Mouse (Mus musculus) ES-E14 (cell line): ENCODE results near the gene Amdhd1. TPM values are rescaled to one million over a fixed set of nuclear protein-coding genes. Genes with fewer than 3 reads are reported as not detected.
"Not testable (repeated sequence)": the region's sequence is repeated elsewhere in the genome, so short reads cannot be mapped to it uniquely, and the experiment has no call there.

ENCODE experiments used
- DNase-seq: peaks from one replicate; pipeline ENCODE4 v3.0.0-alpha.2; 2013; ENCODE audit warnings: low read depth, low spot score
- H3K27ac ChIP-seq: 2 replicates; pipeline ENCODE4 v1.5.1; 2012; ENCODE audit warnings: low read depth, mild to moderate bottlenecking, low read length, moderate library complexity, mixed read lengths; ENCODE audit not compliant: poor library complexity, insufficient read depth, severe bottlenecking
- H3K36me3 ChIP-seq: 2 replicates; pipeline ENCODE4 v1.6.1; 2012; ENCODE audit warnings: mild to moderate bottlenecking, low read length, moderate library complexity, mixed read lengths; ENCODE audit not compliant: control insufficient read depth, poor library complexity, insufficient read depth, severe bottlenecking
- H3K4me1 ChIP-seq, 2 experiments: fragments of 150-350 bp in 1 of 2; sonication (generic) in 1 of 2; 2 replicates each; pipeline ENCODE4 v1.6.1; 2012; ENCODE audit warnings: low read length in 2 of 2, mild to moderate bottlenecking in 1 of 2, mixed read lengths in 1 of 2; ENCODE audit not compliant: control insufficient read depth in 2 of 2, insufficient read depth in 2 of 2, poor library complexity in 1 of 2
- H3K4me3 ChIP-seq, 2 experiments: fragments of 150-350 bp in 1 of 2; sonication (generic) in 1 of 2; 2 replicates each; pipeline ENCODE4 v1.5.1; 2012; ENCODE audit warnings: low read length in 2 of 2, low read depth in 1 of 2, mild to moderate bottlenecking in 1 of 2, mixed read lengths in 1 of 2; ENCODE audit not compliant: insufficient read depth in 1 of 2, poor library complexity in 1 of 2, severe bottlenecking in 1 of 2
- H3K9ac ChIP-seq: 2 replicates; pipeline ENCODE4 v1.6.1; 2012; ENCODE audit warnings: low read depth, mild to moderate bottlenecking, low read length, mixed read lengths; ENCODE audit not compliant: poor library complexity, insufficient read depth, severe bottlenecking
- H3K9me3 ChIP-seq: fragments of 150-350 bp; sonication (generic); 2 replicates; pipeline ENCODE4 v1.6.1; 2012; ENCODE audit warnings: low read depth, mild to moderate bottlenecking, low read length; ENCODE audit not compliant: control insufficient read depth, insufficient read depth
- CHD2 ChIP-seq: IDR thresholded peaks from 2 replicates; pipeline ENCODE4 v1.6.1; 2014; ENCODE audit warnings: mild to moderate bottlenecking, low read depth, low read length, inconsistent platforms
- HCFC1 ChIP-seq: IDR thresholded peaks from 2 replicates; pipeline ENCODE4 v1.6.1; 2012; ENCODE audit warnings: low read length, inconsistent platforms, borderline replicate concordance; ENCODE audit not compliant: insufficient read depth
- MAFK ChIP-seq: IDR thresholded peaks from 2 replicates; pipeline ENCODE4 v1.6.1; 2014; ENCODE audit warnings: mild to moderate bottlenecking, low read depth, low read length, inconsistent platforms; ENCODE audit not compliant: insufficient read depth
- ZC3H11A ChIP-seq: IDR thresholded peaks from 2 replicates; pipeline ENCODE4 v1.6.1; 2012; ENCODE audit warnings: low read depth, mild to moderate bottlenecking, inconsistent platforms, low read length, borderline replicate concordance
- ZNF384 ChIP-seq: IDR thresholded peaks from 2 replicates; pipeline ENCODE4 v1.6.1; 2012; ENCODE audit warnings: low read depth, low read length, inconsistent platforms
- in situ Hi-C, 2 experiments: fragments of 600-800 bp; cut with MboI; formaldehyde crosslinking; loops; one replicate each; pipeline ENCODE4 v1.15.1; 2025; ENCODE audit warnings: low sequenced_read_pairs in 2 of 2, inconsistent platforms in 1 of 2; ENCODE audit not compliant: unreplicated experiment in 2 of 2
- total RNA-seq: library from RNA; depleted of rRNA; stranded (reverse); fragments of 300-350 nt; gene quantifications from 2 replicates; pipeline ENCODE4 v1.2.3, GENCODE M21; 2012

The Amdhd1 gene
- total RNA-seq, 1 experiment: 0.40 TPM

DNA sequence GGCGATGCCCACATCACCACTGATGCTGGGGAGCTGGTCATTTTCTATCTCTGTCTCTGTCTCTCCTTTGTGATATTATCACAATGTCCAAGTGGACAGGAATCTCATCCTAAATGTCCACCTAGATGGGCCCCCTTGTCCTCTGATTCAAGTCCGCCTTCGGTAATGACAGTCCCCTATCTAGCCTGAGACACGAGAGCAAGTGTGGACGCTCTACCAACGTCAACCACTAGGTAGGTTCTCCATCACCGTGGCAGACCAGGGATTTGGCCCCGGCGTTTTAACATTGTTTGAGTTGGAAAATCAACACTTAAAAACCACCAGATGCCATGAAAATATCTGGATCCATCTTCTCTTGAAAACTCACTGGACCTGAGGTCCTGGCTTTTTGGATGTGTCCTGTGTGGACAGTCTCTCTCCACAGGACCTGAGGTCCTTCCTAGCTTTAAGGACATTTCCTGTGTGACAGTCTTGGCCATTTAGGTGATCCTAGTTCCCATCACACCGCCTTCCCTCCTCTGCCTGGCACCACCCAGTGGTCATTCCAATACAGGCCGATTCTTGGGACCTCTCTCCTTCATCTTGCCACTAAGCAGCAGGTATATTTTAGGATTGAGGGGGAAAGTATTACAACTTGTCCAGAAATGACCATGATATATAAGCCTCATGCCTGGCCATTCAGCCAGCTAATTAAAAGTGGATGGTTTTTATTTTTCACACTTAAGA, 28.2 kb upstream of the Amdhd1 start:
- in situ Hi-C loops: no loop called here
- Histone ChIP-seq H3K27ac (no peak overlapping the region), H3K4me3 (no peak overlapping the region), H3K9ac (no peak overlapping the region), H3K36me3 (no peaks in the 10 kb centered on the region), H3K9me3 (no peaks in the 10 kb centered on the region), H3K4me1 (no peaks in the 10 kb centered on the region)
- TF ChIP-seq MAFK: no peak
- no peak for TF ChIP-seq CHD2
- TF ChIP-seq ZC3H11A: no peak
- TF ChIP-seq HCFC1: no peak
- no peak for DNase-seq

DNA sequence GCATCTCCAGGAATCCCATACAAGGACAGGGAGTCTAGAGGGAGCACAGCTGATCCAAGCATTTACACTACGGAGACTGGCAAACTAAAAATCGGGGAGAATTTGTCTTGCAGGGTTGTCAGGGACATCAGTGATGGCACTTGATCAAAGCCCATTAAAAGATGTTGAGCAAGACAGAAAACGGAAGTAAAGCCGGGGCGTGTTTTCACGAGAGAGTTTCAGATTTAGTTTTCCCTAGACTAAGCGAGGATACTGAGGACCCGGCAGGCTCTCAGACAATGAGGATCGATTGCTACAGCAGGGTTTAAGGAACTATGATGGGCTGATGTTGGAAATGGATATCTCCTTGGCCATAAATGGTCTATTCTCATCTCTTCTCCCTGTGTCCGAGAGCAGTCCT, 27.2 kb upstream of the Amdhd1 start:
- DNase-seq: no peak
- in situ Hi-C loops: no loop called here
- H3K9ac ChIP-seq: no peak overlapping the region
- no peak for TF ChIP-seq ZC3H11A
- TF ChIP-seq HCFC1: no peak
- H3K27ac ChIP-seq: no peak overlapping the region
- H3K9me3 ChIP-seq: no peaks in the 10 kb centered on the region
- no peaks in the 10 kb centered on the region for H3K4me1 ChIP-seq
- H3K36me3 ChIP-seq: no peaks in the 10 kb centered on the region
- no peak overlapping the region for H3K4me3 ChIP-seq

DNA sequence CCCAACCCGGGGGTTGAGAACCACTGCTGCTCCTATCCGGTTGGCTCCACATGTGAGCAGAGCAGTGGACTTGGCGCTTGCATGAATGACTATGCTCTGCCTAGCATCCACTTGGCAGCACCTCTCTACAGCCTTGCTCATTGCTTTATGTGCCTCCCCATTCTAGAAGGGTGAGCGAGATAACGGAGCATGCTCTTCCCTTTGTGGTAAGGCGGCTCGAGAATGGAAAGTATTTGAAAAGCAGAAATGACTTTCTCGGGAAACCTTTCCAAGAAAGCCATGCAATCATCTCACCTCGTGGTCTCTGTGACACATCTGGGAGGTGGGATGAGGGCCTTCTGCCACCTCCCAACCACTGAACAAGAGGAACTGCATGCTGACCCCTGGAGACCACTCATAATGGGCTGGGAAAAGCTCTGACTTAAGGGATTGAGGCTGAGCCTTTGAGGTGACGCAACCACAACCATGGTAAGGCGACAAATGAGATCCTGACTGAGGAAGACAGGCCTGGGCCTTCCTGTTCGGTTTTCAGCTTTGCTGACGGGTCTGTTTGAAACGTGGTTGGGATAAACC, 24.8 kb upstream of the Amdhd1 start:
- no peak for TF ChIP-seq CHD2
- no peak for TF ChIP-seq ZC3H11A
- no peak for TF ChIP-seq ZNF384
- no peak for TF ChIP-seq MAFK
- no peak for TF ChIP-seq HCFC1
- peaks cover 0 to 2% of the 10 kb centered on the region in 2 experiments; a peak in 1 of 4 replicates for H3K4me1 ChIP-seq
- no peak overlapping the region for H3K27ac ChIP-seq
- DNase-seq: no peak
- in situ Hi-C loops: no loop called here
- H3K4me3 ChIP-seq: no peak overlapping the region
- H3K36me3 ChIP-seq: no peaks in the 10 kb centered on the region
- no peak overlapping the region for H3K9ac ChIP-seq
- H3K9me3 ChIP-seq: no peaks in the 10 kb centered on the region

DNA sequence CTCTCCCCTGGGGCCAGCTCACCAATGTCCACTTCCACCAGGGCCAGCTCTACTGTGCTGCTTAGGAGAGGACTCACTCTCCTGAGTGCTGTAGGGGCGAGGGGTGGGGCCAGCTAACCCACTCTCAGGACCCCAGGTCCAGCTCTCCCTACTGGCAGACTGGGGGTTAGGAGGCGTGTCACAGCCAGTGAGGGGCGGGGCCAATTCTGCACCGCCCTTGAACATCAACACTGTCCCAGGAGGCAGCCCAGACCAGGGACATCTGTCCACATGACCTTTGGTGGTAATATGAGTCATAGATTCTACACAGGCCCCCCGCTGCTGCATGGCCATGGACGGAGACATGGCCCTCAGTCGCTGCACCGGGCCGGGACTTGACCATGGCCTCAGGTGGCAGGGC, 20.0 kb upstream of the Amdhd1 start:
- no peak for TF ChIP-seq ZNF384
- TF ChIP-seq CHD2: no peak
- no peak for TF ChIP-seq MAFK
- no peak for TF ChIP-seq HCFC1
- no peak for TF ChIP-seq ZC3H11A
- H3K4me3 ChIP-seq: peak overlapping the region in 1 of 2 experiments; percentile 50; a peak in 1 of 4 replicates
- peaks cover 0 to 4% of the 10 kb centered on the region in 2 experiments; a peak in 1 of 4 replicates for H3K4me1 ChIP-seq
- no peak overlapping the region for H3K9ac ChIP-seq
- no peak overlapping the region for H3K27ac ChIP-seq
- no peaks in the 10 kb centered on the region for H3K36me3 ChIP-seq
- in situ Hi-C loops: no loop called here
- no peak for DNase-seq
- no peaks in the 10 kb centered on the region for H3K9me3 ChIP-seq

DNA sequence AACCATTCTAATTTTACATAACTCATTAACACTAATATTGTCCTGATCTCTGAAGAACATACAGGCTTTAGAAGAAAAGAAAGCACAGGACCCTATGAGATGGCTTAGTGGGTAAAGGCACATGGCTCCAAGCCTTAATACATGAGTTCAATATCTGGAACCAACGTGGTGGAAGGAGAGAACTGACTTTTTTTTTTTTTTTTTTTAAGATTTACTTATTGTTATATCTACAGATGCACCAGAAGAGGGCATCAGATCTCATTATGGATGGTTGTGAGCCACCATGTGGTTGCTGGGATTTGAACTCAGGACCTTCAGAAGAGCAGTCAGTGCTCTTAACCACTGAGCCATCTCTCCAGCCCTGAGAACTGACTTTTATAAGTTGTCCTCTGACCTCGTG, 18.1 kb upstream of the Amdhd1 start:
- H3K27ac ChIP-seq, DNase-seq, H3K9me3 ChIP-seq, H3K4me3 ChIP-seq, H3K9ac ChIP-seq, in situ Hi-C loops, H3K36me3 ChIP-seq, H3K4me1 ChIP-seq: not testable (repeated sequence)
- TF ChIP-seq ZNF384: 0 out of 2 replicates have a peak, but pooled peaks have one; percentile 12
